Comparison of ENCODE assay signal across 21 mouse cellular contexts in genomic region chr12:25509666-25510065, GRCm38 (mm10).
DNase-seq lines count a peak whose midpoint lies in the region; ATAC-seq and TF ChIP-seq lines count a peak whose summit lies in the region.
"Had no signal": no experiment of that assay in that cellular context is flagged by ENCODE, and none has a peak within 500 bp of the region (broad histone marks: within the 10 kb centered on the region; RNA-seq: fewer than 3 reads in every experiment).

No protein-coding gene starts in this region.

- H3K4me1 ChIP-seq in heart, embryonic 12.5 days (replicated peaks) = no peaks in the 10 kb centered on the region
- no peaks in the 10 kb centered on the region for H3K4me1 ChIP-seq in cerebellum, adult 2 months (ENCODE audit: control insufficient read depth, insufficient read depth, low read length)
- H3K4me1 ChIP-seq: embryonic facial prominence, embryonic 15.5 days; forebrain, embryonic 10.5 days; forebrain, embryonic 12.5 days had no signal

- no peak for TF ChIP-seq CTCF in gastrocnemius, adult 2 months (IDR thresholded peaks at IDR 0.05)
- TF ChIP-seq CTCF in cerebellum, adult 2 months (IDR thresholded peaks at IDR 0.05; ENCODE audit: borderline replicate concordance, insufficient read depth, low read depth, low read length) = no peak

- H3K27ac ChIP-seq in gastrocnemius, adult 2 months = peak overlapping the region; percentile 52
- H3K27ac ChIP-seq in heart, embryonic 12.5 days (ENCODE audit: poor library complexity, severe bottlenecking) = no peak overlapping the region
- H3K27ac ChIP-seq in cerebellum, adult 2 months (ENCODE audit: insufficient read depth, low read length) = no peak overlapping the region
- H3K27ac ChIP-seq: embryonic facial prominence, embryonic 13.5 days; embryonic facial prominence, embryonic 15.5 days; forebrain, embryonic 10.5 days; forebrain, embryonic 12.5 days had no signal

- H3K9me3 ChIP-seq in heart, embryonic 12.5 days (replicated peaks) = peaks cover 14% of the 10 kb centered on the region; the same call in 1 of the 2 replicates

- no peak for ATAC-seq in heart, embryonic 12.5 days (ENCODE audit: insufficient number of reproducible peaks, low FRiP score)
- ATAC-seq: forebrain, embryonic 14.5 days; forebrain, embryonic 16.5 days had no signal

- no peaks in the 10 kb centered on the region for H3K27me3 ChIP-seq in heart, embryonic 12.5 days (replicated peaks)
- H3K27me3 ChIP-seq in cerebellum, adult 2 months (ENCODE audit: control insufficient read depth, insufficient read depth, low read length) = no peaks in the 10 kb centered on the region
- H3K27me3 ChIP-seq: embryonic facial prominence, embryonic 13.5 days; embryonic facial prominence, embryonic 15.5 days; forebrain, embryonic 12.5 days had no signal

- no peaks in the 10 kb centered on the region for H3K36me3 ChIP-seq in heart, embryonic 12.5 days
- H3K36me3 ChIP-seq: embryonic facial prominence, embryonic 13.5 days; embryonic facial prominence, embryonic 15.5 days; forebrain, embryonic 10.5 days; forebrain, embryonic 12.5 days had no signal

- no peak for TF ChIP-seq POLR2A in cerebellum, adult 2 months (IDR thresholded peaks at IDR 0.05; ENCODE audit: borderline replicate concordance, insufficient read depth, low read length)

- H3K9ac ChIP-seq in heart, embryonic 12.5 days = no peak overlapping the region
- H3K9ac ChIP-seq: embryonic facial prominence, embryonic 13.5 days; embryonic facial prominence, embryonic 15.5 days; forebrain, embryonic 12.5 days had no signal

- DNase-seq in gastrocnemius, adult 2 months = peak; percentile 75
- DNase-seq in gastrocnemius, postnatal 10 days = no peak
- DNase-seq in heart, adult 11 months = peak; percentile 63
- peak; percentile 30 for DNase-seq in skeletal muscle tissue, adult 2 months (ENCODE audit: low read depth, low spot score)
- DNase-seq in cerebellum, adult 2 months = no peak
- DNase-seq: adrenal gland, adult 2 months; adrenal gland, postnatal 10 days; adrenal gland, postnatal 25 days; cerebellum, adult 11 months; cerebellum, adult 18-20 months; cerebellum, adult 9-10 months; cerebellum, postnatal 10 days; cerebellum, postnatal 25 days had no signal

- intact Hi-C loops in gastrocnemius, adult 2 months (cut with DNase I) = no loop called here

- WGBS in heart, embryonic 12.5 days = 80% methylated on average over 4 of the region's 4 CpGs
- 94% methylated on average over 4 of the region's 4 CpGs for WGBS in cerebellum, adult 2 months

- H3K4me3 ChIP-seq in gastrocnemius, adult 2 months = no peak overlapping the region
- no peak overlapping the region for H3K4me3 ChIP-seq in heart, embryonic 12.5 days
- no peak overlapping the region for H3K4me3 ChIP-seq in cerebellum, adult 2 months (replicated peaks; ENCODE audit: insufficient read depth, low read depth, low read length)
- H3K4me3 ChIP-seq: embryonic facial prominence, embryonic 13.5 days; embryonic facial prominence, embryonic 15.5 days; erythroblast, embryonic 14.5 days; forebrain, embryonic 10.5 days; forebrain, embryonic 12.5 days had no signal

- no peak overlapping the region for H3K4me2 ChIP-seq in heart, embryonic 12.5 days
- H3K4me2 ChIP-seq: embryonic facial prominence, embryonic 13.5 days; embryonic facial prominence, embryonic 15.5 days; forebrain, embryonic 12.5 days had no signal

Comparison
In these comparisons a context has a peak if more than half of its experiments do, and no peak if none do; other contexts are left out.
1. DNase-seq: peak in gastrocnemius, adult 2 months (single experiment), heart, adult 11 months (single experiment) and skeletal muscle tissue, adult 2 months (single experiment); none in gastrocnemius, postnatal 10 days (single experiment) and cerebellum, adult 2 months (0 of 2).